Mouse (Mus musculus) spleen, adult 12 weeks (tissue): ENCODE measurements around the gene Eme1.
A peak's percentile ranks its signal among the peaks of the same experiment; 100 is the strongest.

Experiments
- DNase-seq: peaks from one replicate; pipeline ENCODE4 v3.0.0; 2022; ENCODE audit warnings: low spot score

Gene Eme1

DNA sequence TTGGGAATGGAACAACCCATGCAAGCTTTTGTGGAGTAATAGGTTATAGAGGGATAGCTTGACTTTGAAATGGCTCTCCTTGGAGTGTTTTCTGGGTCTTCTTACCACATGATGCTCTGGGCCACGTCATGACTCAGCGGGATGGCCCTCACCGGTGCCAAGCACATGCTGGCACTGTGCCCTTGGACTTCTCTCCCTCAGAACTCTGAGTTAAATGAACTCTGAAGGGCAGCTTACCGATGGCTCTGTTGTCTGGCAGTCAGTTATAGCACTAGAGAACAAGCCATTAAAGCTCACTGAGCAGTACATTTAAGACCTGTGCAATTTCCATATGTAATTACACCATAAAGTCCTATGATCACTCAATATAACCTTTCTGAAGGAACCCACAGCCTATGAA, 56.4 kb downstream of the Eme1 start:
- no peak for DNase-seq

DNA sequence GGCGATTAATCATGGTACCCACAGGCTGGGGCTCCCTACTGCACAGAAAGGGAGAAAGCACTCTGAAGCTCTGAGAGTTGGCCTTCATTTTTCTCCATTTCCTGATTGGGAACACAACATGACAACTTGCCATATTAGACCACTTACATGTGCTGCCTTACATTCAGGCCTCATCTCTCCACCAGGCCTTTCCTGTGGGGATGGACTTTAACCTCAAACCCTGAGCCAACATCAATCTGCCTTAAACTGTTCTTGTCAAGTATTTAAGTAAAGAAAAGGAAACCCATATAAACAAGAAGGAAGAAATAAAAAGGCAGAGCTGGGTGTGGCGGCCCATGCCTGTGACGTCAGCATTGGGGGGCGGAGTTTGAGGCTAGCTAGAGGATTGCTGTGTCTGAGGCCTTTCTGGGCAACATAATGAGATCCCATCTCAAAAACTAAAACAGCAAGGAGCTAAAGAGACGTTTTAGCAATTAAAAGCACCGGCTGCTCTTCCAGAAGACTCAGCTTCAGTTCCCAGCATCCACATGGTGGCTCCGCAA, 57.4 kb downstream of the Eme1 start:
- peak; percentile 29 for DNase-seq
